Mouse (Mus musculus) E14TG2a.4 (cell line): Measurements from ENCODE around the gene 9530068E07Rik.

Experiments
- H3K27me3 ChIP-seq: 2 replicates; pipeline ENCODE4 v1.6.1; 2014; ENCODE audit warnings: low read length, control low read depth; ENCODE audit not compliant: insufficient read depth
- H3K36me3 ChIP-seq: 2 replicates; pipeline ENCODE4 v1.6.1; 2014; ENCODE audit warnings: low read length, control low read depth; ENCODE audit not compliant: insufficient read depth
- H3K4me1 ChIP-seq: replicated peaks from 2 replicates; pipeline ENCODE4 v1.6.1; 2014; ENCODE audit warnings: low read depth, low read length, control low read depth
- H3K4me3 ChIP-seq: replicated peaks from 2 replicates; pipeline ENCODE4 v1.5.1; 2014; ENCODE audit warnings: mild to moderate bottlenecking, low read length
- H3K9me3 ChIP-seq: 2 replicates; pipeline ENCODE4 v1.6.1; 2014; ENCODE audit warnings: low read length, control low read depth
- CTCF ChIP-seq: conservative IDR thresholded peaks from 2 replicates; pipeline ENCODE4 v1.5.1; 2014; ENCODE audit warnings: low read length
- NANOG ChIP-seq: IDR thresholded peaks from 2 replicates; pipeline ENCODE4 v1.6.1; 2014; ENCODE audit warnings: borderline replicate concordance, low read length, mixed read lengths
- POU5F1 ChIP-seq: IDR thresholded peaks from 2 replicates; pipeline ENCODE4 v1.6.1; 2014; ENCODE audit warnings: low read length, borderline replicate concordance

9530068E07Rik gene

DNA sequence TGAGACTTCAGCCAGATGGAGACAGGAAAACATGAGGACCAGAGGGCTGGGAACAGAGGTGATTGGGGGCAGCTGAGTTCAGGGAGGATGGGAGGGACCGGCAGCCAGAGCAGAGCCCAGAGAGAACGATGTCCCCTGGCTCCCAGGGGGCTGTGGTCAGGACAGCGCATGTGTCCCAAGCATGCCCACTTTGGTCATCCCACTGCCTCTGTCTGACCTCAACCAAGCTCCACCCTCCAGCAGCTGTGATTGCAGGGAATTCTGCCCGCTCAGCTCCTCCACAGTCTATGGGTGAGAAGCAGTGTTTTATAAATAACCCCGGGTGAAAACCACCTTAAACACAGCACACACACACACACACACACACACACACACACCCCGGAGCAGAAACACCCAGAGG is 33.2 kb downstream of the 9530068E07Rik start:
- no peaks in the 10 kb centered on the region for H3K4me1 ChIP-seq
- peaks cover 15% of the 10 kb centered on the region for H3K27me3 ChIP-seq
- no peak for TF ChIP-seq CTCF
- TF ChIP-seq NANOG: no peak
- no peak for TF ChIP-seq POU5F1
- H3K9me3 ChIP-seq: no peaks in the 10 kb centered on the region
- no peaks in the 10 kb centered on the region for H3K36me3 ChIP-seq
- H3K4me3 ChIP-seq: no peak overlapping the region

DNA sequence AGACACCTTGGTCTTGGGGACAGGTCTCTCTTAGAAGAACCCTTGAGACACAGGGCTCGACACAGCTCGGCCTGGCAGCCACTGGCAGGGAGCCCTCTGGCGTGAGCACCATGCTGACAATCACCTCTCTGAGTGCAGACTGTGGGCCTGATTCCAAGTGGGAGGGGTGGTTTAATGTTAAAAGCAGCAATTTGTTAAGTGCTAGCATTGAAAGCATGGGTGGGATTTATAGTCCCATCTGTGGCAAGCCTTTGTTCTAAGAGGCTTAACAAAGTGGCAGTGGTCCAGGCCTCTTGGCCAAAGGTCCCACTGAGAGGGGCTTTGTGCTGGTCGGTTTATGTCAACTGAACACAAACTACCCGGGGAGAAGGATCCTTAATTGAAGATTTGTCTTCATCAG is 35.4 kb downstream of the 9530068E07Rik start:
- peaks cover 15% of the 10 kb centered on the region for H3K27me3 ChIP-seq
- H3K4me1 ChIP-seq: peaks cover 3% of the 10 kb centered on the region
- no peaks in the 10 kb centered on the region for H3K9me3 ChIP-seq
- no peak overlapping the region for H3K4me3 ChIP-seq
- TF ChIP-seq CTCF (no peak), POU5F1 (no peak), NANOG (no peak)
- no peaks in the 10 kb centered on the region for H3K36me3 ChIP-seq

DNA sequence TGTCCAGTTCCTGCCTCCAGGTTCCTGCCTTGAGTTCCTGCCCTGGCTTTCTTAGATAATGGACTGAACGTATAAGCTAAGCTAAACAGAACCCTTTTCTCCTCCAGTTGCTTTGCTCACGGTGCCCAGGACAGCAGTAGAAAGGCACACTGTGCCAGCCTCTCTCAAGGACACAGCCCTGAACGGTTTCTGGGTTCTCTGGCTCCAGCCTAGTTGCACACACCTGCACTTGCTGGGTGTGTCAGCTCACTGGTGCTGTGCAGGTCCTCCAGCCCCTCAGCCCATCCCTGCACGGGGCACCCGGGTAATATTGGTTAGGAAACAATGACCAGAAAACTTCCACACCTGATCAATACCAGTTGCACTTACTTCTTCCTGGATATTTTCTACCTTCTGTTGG is 35.9 kb downstream of the 9530068E07Rik start:
- no peak for TF ChIP-seq POU5F1
- TF ChIP-seq CTCF: no peak
- TF ChIP-seq NANOG: no peak
- no peaks in the 10 kb centered on the region for H3K9me3 ChIP-seq
- no peaks in the 10 kb centered on the region for H3K36me3 ChIP-seq
- peaks cover 15% of the 10 kb centered on the region for H3K27me3 ChIP-seq
- peaks cover 9% of the 10 kb centered on the region for H3K4me1 ChIP-seq
- no peak overlapping the region for H3K4me3 ChIP-seq

DNA sequence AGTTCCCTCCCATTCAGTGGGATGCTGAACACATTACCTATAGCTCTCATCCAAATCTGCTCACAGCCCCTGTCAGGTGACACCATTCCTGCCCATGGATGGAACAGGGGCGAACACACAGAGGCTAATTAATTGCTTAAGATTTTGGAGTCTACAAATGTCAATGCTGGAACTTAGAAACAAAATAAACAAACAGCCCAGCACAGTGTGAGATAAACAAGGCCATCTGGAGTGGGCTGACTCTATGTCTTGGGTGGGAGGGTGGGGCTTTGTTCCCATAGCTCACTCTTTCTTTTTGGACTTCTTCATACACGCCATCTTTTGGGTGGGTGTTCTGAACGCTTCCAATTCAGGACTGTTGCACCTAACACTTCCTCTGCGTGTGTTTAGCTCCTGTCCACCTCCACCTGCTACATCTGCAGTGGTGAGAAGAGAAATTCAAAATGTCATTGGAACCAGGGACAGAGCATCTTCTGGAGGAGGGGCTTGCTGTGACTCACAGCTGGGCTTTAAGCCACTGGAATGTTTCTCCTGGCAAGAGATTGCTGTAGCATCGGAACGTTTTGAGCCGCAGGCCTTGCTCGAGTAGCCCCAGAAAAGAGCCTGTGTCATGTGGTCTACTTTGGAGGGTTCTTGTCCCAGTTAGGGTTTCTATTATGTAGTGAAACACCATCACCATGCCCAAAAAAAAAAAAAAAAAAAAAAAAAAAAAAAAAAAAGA is 37.0 kb downstream of the 9530068E07Rik start:
- H3K9me3 ChIP-seq: no peaks in the 10 kb centered on the region
- no peak for TF ChIP-seq NANOG
- TF ChIP-seq POU5F1: no peak
- no peak for TF ChIP-seq CTCF
- peaks cover 15% of the 10 kb centered on the region for H3K27me3 ChIP-seq
- H3K4me3 ChIP-seq: no peak overlapping the region
- no peaks in the 10 kb centered on the region for H3K36me3 ChIP-seq
- peaks cover 14% of the 10 kb centered on the region for H3K4me1 ChIP-seq

DNA sequence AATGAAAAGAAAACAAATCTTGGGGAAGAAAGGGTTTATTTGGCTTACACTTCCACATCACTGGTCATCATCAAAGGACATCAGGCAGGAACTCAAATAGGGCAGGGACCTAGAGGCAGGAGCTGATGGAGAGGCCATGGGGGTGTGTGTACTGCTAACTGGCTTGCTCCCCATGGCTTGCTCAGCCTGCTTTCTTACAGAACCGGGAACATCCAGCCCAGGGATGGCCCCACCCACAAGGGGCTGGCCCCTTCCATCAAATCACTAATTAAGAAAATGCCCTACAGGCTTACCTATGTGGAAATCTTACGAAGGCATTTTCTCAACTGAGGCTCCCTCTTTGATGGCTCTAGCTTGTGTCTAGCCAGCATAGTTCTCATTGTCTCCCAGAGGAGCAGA is 37.6 kb downstream of the 9530068E07Rik start:
- Histone ChIP-seq H3K4me3 (no peak overlapping the region), H3K4me1 (peaks cover 14% of the 10 kb centered on the region), H3K27me3 (peaks cover 15% of the 10 kb centered on the region), H3K9me3 (no peaks in the 10 kb centered on the region), H3K36me3 (no peaks in the 10 kb centered on the region)
- no peak for TF ChIP-seq NANOG
- TF ChIP-seq POU5F1: no peak
- TF ChIP-seq CTCF: no peak

DNA sequence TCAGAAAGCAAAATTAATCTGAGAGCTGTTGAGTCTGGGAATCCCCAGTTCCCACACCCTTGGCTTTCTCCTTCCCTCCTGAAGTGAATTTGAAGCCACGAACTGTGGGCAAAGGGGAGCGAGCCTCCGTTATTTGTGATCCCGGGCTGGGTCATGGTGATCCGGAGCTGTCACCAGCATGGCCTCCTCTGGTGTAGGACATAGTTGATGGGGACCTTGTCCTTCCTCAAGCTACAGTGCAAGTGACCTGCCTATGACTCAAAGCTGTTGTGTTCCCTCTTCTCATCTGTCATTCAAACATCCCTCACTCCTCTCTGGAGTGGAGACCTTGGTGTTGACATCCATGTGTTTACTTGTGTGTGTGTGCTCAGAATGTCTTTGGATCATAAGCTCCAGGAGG is 39.2 kb downstream of the 9530068E07Rik start:
- H3K4me1 ChIP-seq: peaks cover 14% of the 10 kb centered on the region
- no peak overlapping the region for H3K4me3 ChIP-seq
- H3K36me3 ChIP-seq: no peaks in the 10 kb centered on the region
- H3K27me3 ChIP-seq: peaks cover 12% of the 10 kb centered on the region
- H3K9me3 ChIP-seq: no peaks in the 10 kb centered on the region
- TF ChIP-seq POU5F1 (no peak), NANOG (no peak), CTCF (no peak)

DNA sequence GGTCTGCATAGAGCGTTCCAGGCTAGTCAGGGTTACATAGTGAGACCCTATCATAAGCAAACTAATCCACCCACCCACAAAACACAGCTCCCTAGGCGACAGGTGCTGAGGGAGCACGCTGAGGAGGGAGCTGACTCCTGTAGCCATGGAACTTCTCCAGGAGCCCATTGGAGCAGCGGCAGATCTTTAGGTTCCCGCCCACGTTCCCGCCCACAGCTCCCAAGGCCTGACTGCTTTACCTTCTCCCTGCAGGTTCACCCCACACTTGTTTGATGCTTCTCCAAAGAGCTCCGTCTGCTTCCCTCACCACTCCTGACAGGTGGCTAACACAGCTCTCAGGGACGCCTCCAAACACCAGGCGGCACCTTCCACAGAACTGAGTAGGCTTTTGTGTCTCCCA is 40.9 kb downstream of the 9530068E07Rik start:
- peaks cover 14% of the 10 kb centered on the region for H3K4me1 ChIP-seq
- H3K4me3 ChIP-seq: peak overlapping the region; percentile 23; the same call in 1 of the 2 replicates
- H3K27me3 ChIP-seq: peaks cover 5% of the 10 kb centered on the region; the same call in 1 of the 2 replicates
- no peak for TF ChIP-seq POU5F1
- TF ChIP-seq CTCF: no peak
- TF ChIP-seq NANOG: no peak
- H3K9me3 ChIP-seq: no peaks in the 10 kb centered on the region
- H3K36me3 ChIP-seq: no peaks in the 10 kb centered on the region

DNA sequence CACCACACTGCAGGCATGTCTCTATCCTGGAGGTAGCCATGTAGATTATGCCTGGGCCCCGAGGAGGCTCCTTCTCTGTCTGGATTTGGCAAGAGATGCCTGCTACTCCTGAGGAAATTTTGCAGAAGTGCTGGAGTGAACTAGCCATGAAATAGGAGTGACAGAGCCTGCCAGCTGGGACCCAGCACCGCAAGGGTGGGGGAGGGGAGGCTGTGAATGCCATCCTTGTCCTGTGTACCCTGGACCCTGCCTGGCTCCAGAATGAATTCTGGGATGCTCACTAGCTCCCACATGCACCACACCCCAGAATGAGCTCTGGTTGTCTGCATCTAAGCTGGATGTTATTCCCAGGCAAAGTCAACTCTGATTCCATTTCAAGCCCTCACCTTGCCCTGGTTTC is 44.9 kb downstream of the 9530068E07Rik start:
- TF ChIP-seq POU5F1: no peak
- TF ChIP-seq NANOG: no peak
- no peak for TF ChIP-seq CTCF
- H3K36me3 ChIP-seq: no peaks in the 10 kb centered on the region
- H3K4me3 ChIP-seq: no peak overlapping the region
- no peaks in the 10 kb centered on the region for H3K9me3 ChIP-seq
- peaks cover 4% of the 10 kb centered on the region; the same call in 1 of the 2 replicates for H3K27me3 ChIP-seq
- H3K4me1 ChIP-seq: peaks cover 14% of the 10 kb centered on the region
